Mouse (Mus musculus): Measurements from ENCODE around the gene 2310039H08Rik.

Gene 2310039H08Rik

DNA sequence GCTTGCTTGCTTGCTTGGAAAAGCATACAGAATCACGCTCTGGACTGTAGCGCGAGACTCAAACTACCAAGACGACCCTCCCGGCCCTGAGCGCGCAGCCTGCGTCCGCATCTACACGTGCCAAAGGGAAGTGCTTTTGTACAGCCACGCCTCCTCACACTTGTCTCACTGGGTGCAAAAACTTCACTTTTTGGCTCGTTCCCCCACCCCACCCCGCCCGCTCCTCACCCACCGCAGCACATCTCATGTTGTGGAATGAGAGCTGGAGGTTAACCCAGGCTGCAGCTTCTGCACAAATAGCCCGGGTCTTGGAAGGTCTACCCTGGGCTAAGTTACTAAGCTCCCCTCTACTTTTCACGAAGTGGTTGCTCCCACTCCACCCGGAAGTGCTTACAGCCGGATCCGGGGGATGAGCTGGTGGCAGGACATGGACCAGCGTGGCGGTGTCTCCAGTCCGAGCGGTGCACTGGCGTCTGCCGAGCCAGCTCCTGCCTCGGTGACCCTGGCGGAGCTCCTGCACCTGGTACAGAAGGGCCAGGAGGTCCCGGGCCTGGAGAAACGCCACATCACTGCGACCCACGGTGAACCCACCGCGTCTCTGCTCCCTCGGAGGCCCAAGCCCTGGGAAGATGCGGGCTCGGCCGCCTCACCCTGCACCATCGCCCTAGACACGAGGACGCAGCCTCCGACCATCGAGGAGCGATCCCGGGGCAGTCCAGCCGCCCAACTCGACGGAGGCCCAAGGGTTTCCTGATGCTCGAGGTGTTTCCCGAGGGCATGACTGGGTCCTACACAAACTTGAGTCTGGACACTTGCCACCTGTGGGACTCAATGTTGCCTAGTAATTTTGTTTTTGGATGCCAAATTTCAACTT is at the start of gene 2310039H08Rik:
Gene 2310039H08Rik, plus strand, starts transcription at position 232 of the 874 bp plus-strand sequence.
- in situ Hi-C loops (cut with MboI) = no loop called here

DNA sequence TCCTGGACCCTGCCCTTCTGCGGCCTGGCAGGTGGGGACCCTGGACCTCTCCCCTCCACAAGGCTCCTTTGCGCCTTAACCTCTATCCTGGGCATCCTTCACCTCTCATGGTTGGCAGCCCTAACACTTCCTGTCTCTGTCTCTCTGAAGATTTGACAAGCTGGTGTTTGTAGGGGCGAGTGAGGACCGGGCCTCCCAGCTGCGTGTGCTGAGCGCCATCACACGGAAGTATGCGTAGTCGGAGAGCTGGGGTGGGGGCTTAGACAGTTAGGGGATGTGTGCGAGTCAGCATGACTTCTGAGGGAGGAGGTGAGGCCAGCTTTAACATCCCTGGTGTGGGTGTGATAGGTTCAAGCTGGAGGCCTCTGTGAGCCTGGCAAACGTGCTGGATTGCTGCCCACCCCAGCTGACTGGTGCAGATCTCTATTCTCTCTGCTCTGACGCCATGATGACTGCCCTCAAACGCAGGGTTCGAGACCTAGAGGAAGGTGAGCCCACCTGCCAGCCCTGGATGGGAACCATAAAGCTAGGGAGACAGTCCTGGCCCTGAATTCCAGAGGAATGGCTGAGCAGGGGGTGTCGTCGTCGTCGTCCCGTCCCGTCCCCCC is 47.9 kb upstream of the 2310039H08Rik start:
- in situ Hi-C loops (cut with MboI) = no loop called here

DNA sequence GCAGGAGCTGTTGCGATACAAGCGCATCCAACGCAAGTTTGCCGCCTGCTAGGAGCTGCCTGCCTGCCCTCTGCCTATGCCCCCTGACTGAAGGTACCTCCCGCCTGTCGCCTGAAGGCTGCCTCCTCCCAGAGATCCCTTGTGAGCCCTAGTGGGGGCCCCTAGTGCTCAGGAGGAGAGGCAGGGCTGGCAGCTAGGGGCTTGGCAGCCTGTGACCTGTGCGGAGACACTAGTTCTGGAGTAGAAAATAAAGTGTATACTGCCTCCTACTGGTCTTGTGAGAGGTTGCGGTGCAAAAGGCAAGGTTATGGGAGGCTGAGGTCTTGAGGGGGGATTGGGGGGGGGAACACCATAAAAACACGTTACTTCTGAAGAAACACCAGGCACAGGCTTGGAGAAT is 47.2 kb upstream of the 2310039H08Rik start:
- in situ Hi-C loops (cut with MboI) = no loop called here

DNA sequence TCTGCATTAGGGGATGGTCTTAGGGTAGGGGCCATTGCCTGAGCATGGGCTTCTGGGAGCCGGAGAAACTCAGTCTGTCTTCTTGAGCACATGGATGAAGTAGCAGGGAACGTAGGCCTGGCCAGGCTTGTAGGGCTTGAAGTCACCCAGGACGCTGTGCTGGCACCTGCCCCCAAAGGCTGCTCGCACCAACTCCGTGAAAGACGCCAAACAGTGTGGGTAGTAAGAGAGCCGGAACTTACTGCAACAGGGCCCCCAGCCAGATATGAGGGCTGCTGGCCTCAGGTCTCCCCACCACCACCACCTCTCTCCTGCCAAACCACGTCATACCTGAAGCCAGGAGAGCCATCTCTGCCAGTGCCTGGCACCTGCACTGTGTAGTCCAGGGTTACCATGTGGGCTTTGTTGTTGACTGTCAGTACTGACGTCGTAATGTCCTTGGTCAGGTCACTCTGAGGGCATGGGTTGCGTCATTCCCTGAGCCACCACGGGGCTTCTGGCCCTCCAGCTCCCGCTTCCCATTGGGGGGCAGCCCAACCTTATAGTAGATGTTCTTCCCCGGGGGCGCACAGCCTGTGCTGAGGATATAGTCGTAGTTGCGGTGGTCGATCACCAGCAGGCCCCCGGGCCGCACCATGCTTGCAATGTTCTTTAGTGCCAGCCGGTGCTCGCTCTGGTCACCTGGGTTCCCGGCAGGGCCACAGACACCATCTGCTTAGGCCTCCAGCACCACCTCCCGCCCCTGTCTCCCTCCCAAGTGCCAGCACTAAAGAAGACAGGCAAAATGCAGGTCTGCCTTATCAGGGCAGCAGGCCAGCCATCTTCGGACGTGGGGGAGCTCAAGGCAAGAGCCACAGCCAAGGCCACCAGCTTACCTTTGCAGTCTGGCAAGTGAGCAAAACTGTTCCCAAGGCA is 46.4 kb upstream of the 2310039H08Rik start:
- in situ Hi-C loops (cut with MboI) = no loop called here

DNA sequence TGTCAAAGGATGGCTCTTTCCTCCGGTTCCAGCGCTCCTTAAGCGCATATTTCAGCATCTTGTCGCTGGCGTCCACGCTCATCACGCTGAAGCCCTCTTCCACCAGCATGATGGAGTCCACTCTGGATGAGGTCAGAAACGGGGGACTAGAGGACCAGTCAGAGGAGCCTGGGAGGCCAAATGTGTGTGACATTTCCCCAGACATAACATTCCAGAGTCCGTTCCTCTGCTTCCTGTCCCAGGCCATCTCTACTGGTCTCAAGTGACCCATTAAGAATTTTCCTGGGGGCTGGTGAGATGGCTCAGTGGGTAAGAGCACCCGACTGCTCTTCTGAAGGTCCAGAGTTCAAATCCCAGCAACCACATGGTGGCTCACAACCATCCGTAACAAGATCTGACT is 45.2 kb upstream of the 2310039H08Rik start:
- in situ Hi-C loops (cut with MboI) = no loop called here

DNA sequence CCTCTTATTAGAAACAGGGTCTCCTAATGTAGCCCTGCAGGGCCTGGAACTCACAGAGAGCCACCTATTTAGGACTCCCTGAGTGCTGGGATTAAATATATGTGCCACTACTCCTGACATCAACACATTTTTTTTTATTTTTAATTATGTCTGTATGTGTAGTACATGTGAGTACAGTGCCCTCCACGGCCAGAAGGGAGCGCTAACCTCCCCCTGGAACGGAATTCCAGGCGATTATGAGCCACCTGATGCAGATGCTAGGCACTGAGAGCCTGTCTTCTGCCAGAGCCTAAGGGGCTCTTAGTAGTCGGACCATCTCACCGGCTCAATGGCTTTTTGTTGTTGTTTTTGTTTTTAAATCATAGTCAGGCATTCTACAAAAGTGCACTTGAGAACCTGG is 44.4 kb upstream of the 2310039H08Rik start:
- in situ Hi-C loops (cut with MboI) = no loop called here

- in situ Hi-C loops (cut with MboI) = no loop called here
These were observed 43.9 kb upstream of the 2310039H08Rik start for GRCm38 (mm10) chr17:46728496-46728895.

GRCm38 (mm10) chr17:46728904-46729318 is 43.5 kb upstream of the 2310039H08Rik start, which contains the start of gene Gnmt:
Gnmt (minus strand) TSS chr17:46729168.
- in situ Hi-C loops (cut with MboI) = no loop called here

DNA sequence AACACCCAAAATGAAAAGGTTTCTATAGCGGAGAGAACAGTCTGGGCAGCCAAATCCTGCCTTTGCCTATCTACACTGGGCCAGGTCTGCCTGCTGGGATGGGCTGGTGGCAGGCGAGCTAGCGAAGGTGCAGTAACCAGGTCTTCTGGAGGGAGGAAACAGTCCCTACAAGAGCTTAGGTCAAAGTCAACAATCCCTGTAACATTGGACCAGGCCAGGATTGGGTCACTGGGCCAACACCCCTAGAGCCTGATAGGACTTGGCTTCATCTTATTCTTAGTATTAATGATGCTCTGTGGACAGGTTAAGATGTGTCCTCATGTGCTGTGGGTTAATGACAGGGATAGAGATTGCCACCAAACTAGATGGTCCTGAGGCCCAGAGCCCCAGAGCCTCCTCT is 38.4 kb upstream of the 2310039H08Rik start:
- in situ Hi-C loops (cut with MboI) = no loop called here

- in situ Hi-C loops (cut with MboI) = no loop called here
These were observed 37.1 kb upstream of the 2310039H08Rik start for GRCm38 (mm10) chr17:46735287-46735686.

DNA sequence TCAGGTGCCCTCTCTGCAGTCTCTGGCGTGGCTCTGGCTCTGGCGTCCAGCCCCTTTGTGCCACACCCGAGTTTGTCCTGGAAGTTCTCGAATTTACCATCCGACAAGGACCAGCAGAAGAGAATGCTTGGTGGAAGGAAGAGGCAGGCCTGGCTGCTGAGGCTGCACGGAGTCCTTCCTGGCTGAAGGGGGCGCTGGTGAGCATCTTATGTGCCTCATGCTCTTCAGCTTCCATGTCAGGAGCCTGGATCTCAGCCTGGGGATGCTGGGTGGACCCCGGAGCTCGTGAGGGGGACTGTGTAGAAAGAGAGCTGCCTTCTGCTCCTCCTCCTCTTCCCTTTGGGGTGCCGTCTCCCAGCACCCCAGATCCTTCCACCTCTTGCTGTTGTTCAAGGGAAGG is 36.3 kb upstream of the 2310039H08Rik start:
- in situ Hi-C loops (cut with MboI) = no loop called here

DNA sequence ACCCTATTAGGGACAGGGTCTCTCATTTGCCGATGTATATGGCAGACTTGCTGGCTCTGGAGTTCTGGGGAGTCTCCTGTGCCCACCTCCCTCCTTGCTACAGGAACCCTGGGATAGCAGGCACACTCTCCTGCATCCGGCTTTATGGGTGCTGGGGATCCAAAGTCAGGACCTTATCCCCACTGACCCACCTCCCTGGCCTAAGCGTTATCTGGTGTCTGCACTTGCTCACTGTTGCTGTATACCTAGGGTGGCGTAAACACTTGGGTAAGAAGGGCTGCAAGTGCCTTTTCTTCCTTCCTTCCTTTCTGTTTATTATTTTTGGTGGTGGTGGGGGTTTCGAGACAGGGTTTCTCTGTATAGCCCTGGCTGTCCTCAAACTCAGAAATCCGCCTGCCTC is 31.1 kb upstream of the 2310039H08Rik start:
- in situ Hi-C loops (cut with MboI) = no loop called here

DNA sequence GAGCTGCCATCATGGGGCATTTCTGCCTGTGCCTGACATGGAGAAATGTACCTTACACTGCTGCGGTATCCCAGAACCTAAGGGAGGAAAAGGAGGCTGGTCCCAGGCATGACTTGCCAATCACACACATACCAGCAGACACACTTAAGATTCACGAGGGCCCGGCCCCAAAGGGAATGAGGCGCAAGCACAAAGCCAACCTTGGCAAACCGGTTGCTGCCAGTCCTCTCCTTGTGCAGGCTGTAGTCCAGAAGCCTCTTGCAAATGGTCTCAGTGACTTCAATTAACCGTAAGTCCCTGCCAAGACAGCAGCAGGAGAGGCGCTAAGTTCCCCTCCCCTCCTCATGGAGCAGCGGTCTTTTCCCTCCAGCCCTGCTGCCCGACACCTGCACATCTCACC is 29.4 kb upstream of the 2310039H08Rik start:
- in situ Hi-C loops (cut with MboI) = no loop called here

DNA sequence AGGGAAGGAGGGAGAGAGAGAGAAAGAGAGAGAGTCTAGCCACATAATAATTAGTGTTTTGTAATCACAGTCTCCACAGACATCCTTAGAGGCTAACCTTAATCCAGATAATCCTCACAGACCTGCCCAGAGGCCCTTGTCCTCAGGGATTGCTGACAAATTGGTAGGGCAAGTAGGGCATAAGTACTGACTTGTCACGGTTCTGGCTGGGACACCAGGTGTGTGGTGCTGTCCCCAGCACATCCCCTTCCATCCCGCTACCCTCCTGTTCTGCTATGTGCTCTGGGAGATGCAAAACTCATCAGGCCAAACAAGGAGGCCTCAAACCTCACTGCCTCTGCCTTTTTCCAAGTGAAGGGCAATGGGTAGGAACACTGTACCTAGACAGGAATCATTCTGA is 26.9 kb upstream of the 2310039H08Rik start:
- in situ Hi-C loops (cut with MboI) = no loop called here

DNA sequence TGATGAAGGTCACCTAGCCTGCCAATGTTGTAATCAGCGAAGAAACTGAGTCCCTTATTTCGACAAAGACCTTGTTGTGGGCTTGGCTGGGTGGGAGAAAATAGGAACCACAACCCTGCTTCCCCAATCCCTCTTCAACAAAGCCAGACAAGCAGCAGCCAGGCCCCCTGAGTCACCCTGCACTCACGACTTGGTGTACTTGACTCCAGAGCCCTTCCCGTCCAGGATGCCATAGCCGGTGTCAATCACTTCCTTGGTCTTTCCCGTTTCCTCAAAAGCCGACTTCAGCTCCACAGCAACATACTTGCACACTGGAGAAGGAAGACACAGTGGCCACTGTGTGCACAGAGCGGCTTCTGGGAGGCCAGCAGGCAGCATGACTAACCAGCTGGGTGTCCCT is 25.2 kb upstream of the 2310039H08Rik start:
- in situ Hi-C loops (cut with MboI) = no loop called here

DNA sequence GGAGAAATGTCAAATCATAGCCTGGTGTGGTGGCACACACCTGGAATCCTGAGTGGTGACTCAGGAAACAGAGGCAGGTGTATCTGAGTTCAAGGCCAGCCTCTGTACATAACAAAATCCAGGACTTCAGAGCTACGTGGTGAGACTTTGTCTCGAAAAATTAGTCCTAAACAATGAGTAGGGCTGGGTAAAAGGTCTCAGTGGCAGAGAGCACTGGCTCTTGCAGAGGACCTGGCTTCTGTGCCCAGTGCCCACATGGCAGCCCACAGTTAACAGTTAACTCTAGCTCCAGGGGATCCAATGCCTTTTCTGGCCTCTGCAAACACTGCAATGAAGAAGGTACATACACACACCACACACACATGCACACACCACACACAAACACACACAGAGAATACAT is 24.6 kb upstream of the 2310039H08Rik start:
- in situ Hi-C loops (cut with MboI) = no loop called here

- in situ Hi-C loops (cut with MboI) = no loop called here
These were observed 23.2 kb upstream of the 2310039H08Rik start for GRCm38 (mm10) chr17:46749282-46749681.

- in situ Hi-C loops (cut with MboI) = no loop called here
These were observed 21.9 kb upstream of the 2310039H08Rik start for GRCm38 (mm10) chr17:46750580-46750979.

DNA sequence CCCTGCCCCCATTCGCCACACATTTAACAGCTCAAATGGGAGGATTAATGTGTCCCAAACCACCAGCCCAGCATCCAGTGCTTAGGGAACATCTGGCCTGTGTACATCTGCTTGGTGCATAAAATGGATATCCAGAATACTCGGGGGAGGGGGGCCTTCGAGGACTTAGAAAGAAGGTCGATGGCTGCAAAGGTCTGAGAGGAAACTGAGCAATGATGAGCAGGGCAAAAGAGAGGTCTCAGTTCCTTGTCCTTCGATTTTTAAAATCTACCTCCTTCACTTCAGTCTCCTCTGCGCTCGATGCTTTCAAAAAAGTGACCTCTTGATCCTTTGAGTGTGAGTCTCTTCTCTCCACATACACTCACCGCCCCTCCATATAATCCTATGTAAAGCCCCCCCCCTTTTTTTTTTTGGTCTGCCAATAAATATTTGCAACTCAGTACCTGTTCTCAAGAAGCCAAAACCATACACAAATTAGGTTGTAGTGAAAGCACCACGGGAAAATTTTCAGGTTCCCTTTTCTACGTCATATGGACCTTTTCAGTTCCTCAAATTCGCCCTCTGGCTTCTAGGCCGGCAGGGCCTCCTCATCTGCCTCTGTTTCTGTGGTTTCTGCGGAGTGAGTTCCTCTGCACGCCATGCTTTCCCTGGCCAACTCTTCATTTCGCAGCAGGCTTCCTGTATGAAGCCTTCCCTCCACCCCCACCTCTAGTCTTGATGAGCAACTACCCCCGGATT is 21.2 kb upstream of the 2310039H08Rik start:
- in situ Hi-C loops (cut with MboI) = no loop called here

DNA sequence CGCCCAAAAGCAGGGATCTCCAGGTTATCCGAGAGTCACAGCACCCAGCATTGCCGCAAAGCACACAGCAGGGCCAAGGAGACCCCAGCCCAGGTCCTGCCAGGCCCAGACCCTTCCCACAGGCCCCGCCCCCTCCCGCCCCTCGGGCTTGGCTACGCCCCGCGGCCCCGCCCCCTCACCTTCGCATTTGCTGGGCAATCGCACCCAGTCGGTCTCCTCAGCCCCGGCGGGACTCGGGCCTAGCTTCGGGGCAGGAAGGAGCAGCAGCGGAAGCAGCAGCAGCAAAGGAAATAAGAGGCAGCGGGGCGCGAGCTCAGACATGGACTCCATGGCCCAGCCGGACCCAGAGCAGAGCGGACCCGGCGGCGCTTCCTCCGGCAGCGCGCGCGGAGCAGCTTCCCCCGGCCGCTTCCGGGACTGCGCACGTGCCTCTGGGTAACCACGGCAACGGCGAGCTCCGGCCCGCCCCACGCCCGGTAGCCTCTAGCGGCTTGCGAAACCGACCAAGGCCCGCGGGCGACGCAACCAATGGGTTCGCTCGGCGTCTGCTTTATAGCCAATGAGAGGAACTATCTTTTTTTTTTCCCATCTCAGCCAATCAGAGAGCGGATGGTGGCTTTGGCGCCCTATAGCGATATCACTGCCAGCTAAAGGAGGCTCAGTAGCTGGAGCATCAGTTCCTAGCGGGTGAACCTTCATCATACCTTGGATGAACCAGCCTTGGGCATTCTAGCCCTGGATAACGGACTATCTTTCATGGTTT is 20.5 kb upstream of the 2310039H08Rik start, which contains the start of gene Cnpy3:
Gene Cnpy3, minus strand, starts transcription at position 421 of the 763 bp plus-strand sequence.
- in situ Hi-C loops (cut with MboI) = no loop called here

DNA sequence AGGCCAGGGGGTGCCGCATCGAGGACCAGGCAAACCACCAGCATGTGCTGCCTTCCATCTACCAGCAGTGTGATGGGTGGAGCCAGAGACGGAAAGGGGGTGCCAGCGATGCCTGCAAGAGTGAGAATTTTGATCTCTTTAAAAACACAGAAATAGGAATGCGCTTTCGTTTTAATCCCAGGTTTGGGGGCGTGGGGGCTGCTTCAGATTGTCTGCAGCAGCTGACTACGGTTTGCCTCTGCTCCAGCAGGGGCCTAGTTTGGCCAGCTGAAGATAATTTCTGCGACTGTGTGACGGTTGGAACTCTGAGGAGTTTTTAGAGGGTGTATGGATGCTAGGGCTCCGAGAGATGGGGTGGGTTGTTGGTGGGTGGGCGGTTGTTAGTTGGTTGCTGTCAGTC is 13.7 kb upstream of the 2310039H08Rik start:
- in situ Hi-C loops (cut with MboI) = no loop called here
